Mouse (Mus musculus) brain, embryonic 14.5 days (tissue): ENCODE measurements around the gene Slc22a12.

Source experiments
- CTCF ChIP-seq: fragments of 200-500 bp; IDR thresholded peaks from 2 replicates; pipeline ENCODE4 v1.5.1; 2012; ENCODE audit warnings: inconsistent platforms, mild to moderate bottlenecking, moderate library complexity, borderline replicate concordance; ENCODE audit not compliant: insufficient read depth, insufficient read length; ENCODE audit errors: extremely low read depth
- POLR2A ChIP-seq: fragments of 200-500 bp; IDR thresholded peaks from 2 replicates; pipeline ENCODE4 v1.6.1; 2012; ENCODE audit warnings: mild to moderate bottlenecking, inconsistent platforms, borderline replicate concordance; ENCODE audit not compliant: poor library complexity, insufficient read depth, insufficient read length, severe bottlenecking; ENCODE audit errors: extremely low read depth

DNA sequence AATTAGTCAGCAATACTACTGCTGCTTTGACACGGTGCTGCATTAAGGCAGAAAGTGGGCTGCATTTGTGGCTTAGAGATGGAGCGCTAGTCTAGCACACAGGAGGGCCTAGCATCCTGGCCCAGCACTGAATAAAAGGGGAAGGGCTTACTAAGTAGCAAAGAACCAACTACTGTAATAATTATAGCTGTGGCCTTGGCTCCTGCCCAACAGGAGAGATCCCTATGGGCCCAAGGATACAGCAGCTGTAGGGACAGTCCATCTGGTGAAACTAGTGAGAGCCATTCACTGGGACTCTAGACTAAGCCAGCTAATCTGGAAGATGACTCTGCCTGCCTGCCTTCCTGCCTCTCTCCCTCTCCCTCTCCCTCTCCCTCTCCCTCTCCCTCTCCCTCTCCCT, 23.6 kb upstream of the Slc22a12 start:
- TF ChIP-seq CTCF (no peak), POLR2A (no peak)
